Mouse (Mus musculus): ENCODE data around the gene Prpf38a.

The Prpf38a gene

GRCm38 (mm10) chr4:108578840-108579742, at the start of gene Prpf38a, which contains the start of gene Orc1:
Gene Prpf38a, minus strand, starts transcription at chr4:108579336.
Gene Orc1, plus strand, starts transcription at chr4:108579423.
- ChIA-PET POLR2A (interaction anchor here (0.5 to 8.1 kb wide), 107 partner anchors 8 to 1401 kb away, joined by 3 to 106 read pairs (median 4); partner anchors contain the start of genes Cc2d1b (in 4 of the 4), 0610037L13Rik (in 2 of the 4), Btf3l4 (in 2 of the 4) and Coa7 (in 2 of the 4)), CTCF (interaction anchor here in 2 of 4 experiments (0.6 to 1.1 kb wide), 4 partner anchors 45 to 1126 kb away, joined by 3 to 4 read pairs (median 3); no protein-coding TSS in a partner anchor)

- ChIA-PET CTCF (no interaction called here), POLR2A (interaction anchor here in 2 of 4 experiments (0.5 to 9.1 kb wide), 6 partner anchors 7 to 477 kb away, joined by 3 to 98 read pairs (median 3); partner anchors contain the start of genes Cc2d1b (in 1 of the 2), Orc1 (in 1 of the 2) and Prpf38a (in 1 of the 2))
Observed at GRCm38 (mm10) chr4:108627066-108627465, 47.9 kb upstream of the Prpf38a start.

GRCm38 (mm10) chr4:108621504-108621903, 42.4 kb upstream of the Prpf38a start:
- ChIA-PET CTCF (interaction anchor here (0.5 to 1.6 kb wide), 6 partner anchors 9 to 282 kb away, joined by 3 to 5 read pairs (median 3); no protein-coding TSS in a partner anchor), POLR2A (interaction anchor here in 2 of 4 experiments (0.6 to 11.9 kb wide), 17 partner anchors 10 to 321 kb away, joined by 3 to 102 read pairs (median 10); partner anchors contain the start of genes Btf3l4 (in 1 of the 2), Orc1 (in 1 of the 2), Prpf38a (in 1 of the 2) and Tut4 (in 1 of the 2))

- ChIA-PET POLR2A (interaction anchor here (0.5 to 11.9 kb wide), 35 partner anchors 10 to 817 kb away, joined by 3 to 102 read pairs (median 9); partner anchors contain the start of genes Orc1 (in 3 of the 4), Prpf38a (in 3 of the 4), Btf3l4 (in 2 of the 4) and 0610037L13Rik (in 1 of the 4)), CTCF (interaction anchor here in 2 of 4 experiments (1.2 kb wide), 2 partner anchors 160 to 281 kb away, joined by 3 to 5 read pairs; partner anchors contain the start of gene Zfyve9 (in 1 of the 2))
Observed at GRCm38 (mm10) chr4:108620536-108620935, 41.4 kb upstream of the Prpf38a start.

GRCm38 (mm10) chr4:108619587-108620341, 40.6 kb upstream of the Prpf38a start, which contains the start of gene Cc2d1b:
Gene Cc2d1b, plus strand, starts transcription at chr4:108619940.
- ChIA-PET POLR2A (interaction anchor here (0.5 to 11.9 kb wide), 89 partner anchors 8 to 816 kb away, joined by 3 to 102 read pairs (median 4); partner anchors contain the start of genes Orc1 (in 4 of the 4), Prpf38a (in 4 of the 4), Btf3l4 (in 3 of the 4) and Coa7 (in 3 of the 4)), CTCF (interaction anchor here in 1 of 4 experiments (1.0 to 1.4 kb wide), 4 partner anchors 10 to 1166 kb away, joined by 3 to 5 read pairs (median 3); partner anchors contain the start of gene Zfyve9)

- ChIA-PET POLR2A (interaction anchor here (0.6 to 11.9 kb wide), 77 partner anchors 9 to 816 kb away, joined by 3 to 102 read pairs (median 5); partner anchors contain the start of genes Orc1 (in 4 of the 4), Prpf38a (in 4 of the 4), Btf3l4 (in 3 of the 4) and Coa7 (in 3 of the 4)), CTCF (interaction anchor here in 1 of 4 experiments (1.0 to 1.4 kb wide), 4 partner anchors 11 to 1165 kb away, joined by 3 to 5 read pairs (median 3); partner anchors contain the start of gene Zfyve9)
Observed at GRCm38 (mm10) chr4:108619165-108619564, 40.0 kb upstream of the Prpf38a start.

GRCm38 (mm10) chr4:108618586-108618985, 39.5 kb upstream of the Prpf38a start:
- ChIA-PET POLR2A (interaction anchor here (0.6 to 11.9 kb wide), 29 partner anchors 8 to 445 kb away, joined by 3 to 102 read pairs (median 11); partner anchors contain the start of genes Btf3l4 (in 2 of the 4), Orc1 (in 2 of the 4), Prpf38a (in 2 of the 4) and Coa7 (in 1 of the 4)), CTCF (interaction anchor here in 1 of 4 experiments (1.0 kb wide), 1 partner anchor 1165 kb away, joined by 3 read pairs; no protein-coding TSS in a partner anchor)

GRCm38 (mm10) chr4:108610935-108611334, 31.8 kb upstream of the Prpf38a start:
- CTCF ChIA-PET = interaction anchor here in 1 of 4 experiments (0.5 kb wide), 1 partner anchor 274 kb away, joined by 6 read pairs; no protein-coding TSS in a partner anchor
- POLR2A ChIA-PET = interaction anchor here in 2 of 4 experiments (1.0 to 11.9 kb wide), 8 partner anchors 8 to 436 kb away, joined by 3 to 102 read pairs (median 8); partner anchors contain the start of genes Cc2d1b (in 2 of the 2), Orc1 (in 1 of the 2) and Prpf38a (in 1 of the 2)

- ChIA-PET POLR2A (interaction anchor here in 3 of 4 experiments (0.6 to 4.5 kb wide), 12 partner anchors 8 to 200 kb away, joined by 3 to 29 read pairs (median 5); partner anchors contain the start of genes Cc2d1b (in 2 of the 3), Orc1 (in 2 of the 3) and Prpf38a (in 2 of the 3)), CTCF (no interaction called here)
Observed at GRCm38 (mm10) chr4:108608651-108609050, 29.5 kb upstream of the Prpf38a start.

- ChIA-PET POLR2A (interaction anchor here in 2 of 4 experiments (1.2 to 9.0 kb wide), 7 partner anchors 8 to 26 kb away, joined by 4 to 102 read pairs (median 11); partner anchors contain the start of genes Orc1 (in 2 of the 2), Prpf38a (in 2 of the 2) and Cc2d1b (in 1 of the 2)), CTCF (interaction anchor here in 1 of 4 experiments (0.6 kb wide), 2 partner anchors 166 to 1239 kb away, joined by 6 read pairs; no protein-coding TSS in a partner anchor)
Observed at GRCm38 (mm10) chr4:108601870-108602269, 22.7 kb upstream of the Prpf38a start.

GRCm38 (mm10) chr4:108598306-108598705, 19.2 kb upstream of the Prpf38a start:
- POLR2A ChIA-PET = interaction anchor here in 2 of 4 experiments (1.5 to 4.3 kb wide), 8 partner anchors 8 to 36 kb away, joined by 4 to 15 read pairs (median 7); partner anchors contain the start of genes Cc2d1b (in 1 of the 2), Orc1 (in 1 of the 2) and Prpf38a (in 1 of the 2)

GRCm38 (mm10) chr4:108595785-108596184, 16.6 kb upstream of the Prpf38a start:
- CTCF ChIA-PET = interaction anchor here in 1 of 4 experiments (0.6 kb wide), 1 partner anchor 23 kb away, joined by 3 read pairs; no protein-coding TSS in a partner anchor
- POLR2A ChIA-PET = interaction anchor here in 2 of 4 experiments (0.6 to 10.6 kb wide), 5 partner anchors 10 to 33 kb away, joined by 3 to 106 read pairs (median 3); partner anchors contain the start of genes Orc1 (in 1 of the 2) and Prpf38a (in 1 of the 2)

More at GRCm38 (mm10) chr4:108598306-108598705, 19.2 kb upstream of the Prpf38a start:
- CTCF ChIA-PET = no interaction called here

- ChIA-PET CTCF (interaction anchor here in 1 of 4 experiments (0.5 kb wide), 1 partner anchor 10 kb away, joined by 3 read pairs; no protein-coding TSS in a partner anchor), POLR2A (interaction anchor here in 2 of 4 experiments (2.0 to 10.6 kb wide), 3 partner anchors 10 to 26 kb away, joined by 9 to 106 read pairs (median 11); partner anchors contain the start of genes Cc2d1b (in 1 of the 2), Orc1 (in 1 of the 2) and Prpf38a (in 1 of the 2))
Observed at GRCm38 (mm10) chr4:108593376-108593775, 14.2 kb upstream of the Prpf38a start.

- ChIA-PET CTCF (interaction anchor here in 2 of 4 experiments (0.7 to 1.1 kb wide), 3 partner anchors 84 to 1127 kb away, joined by 3 read pairs; no protein-coding TSS in a partner anchor), POLR2A (interaction anchor here (0.6 to 8.1 kb wide), 99 partner anchors 9 to 1402 kb away, joined by 3 to 106 read pairs (median 5); partner anchors contain the start of genes Cc2d1b (in 4 of the 4), 0610037L13Rik (in 2 of the 4), Btf3l4 (in 2 of the 4) and Coa7 (in 2 of the 4))
Observed at GRCm38 (mm10) chr4:108579743-108580411, 741 bp upstream of the Prpf38a start.

- CTCF ChIA-PET = interaction anchor here in 1 of 4 experiments (0.5 kb wide), 1 partner anchor 23 kb away, joined by 3 read pairs; no protein-coding TSS in a partner anchor
Observed at GRCm38 (mm10) chr4:108572644-108573043, 6.5 kb downstream of the Prpf38a start.

More at GRCm38 (mm10) chr4:108572644-108573043, 6.5 kb downstream of the Prpf38a start:
- POLR2A ChIA-PET = interaction anchor here in 1 of 4 experiments (0.5 to 5.3 kb wide), 7 partner anchors 8 to 683 kb away, joined by 3 to 32 read pairs (median 4); partner anchors contain the start of genes 0610037L13Rik, Cc2d1b, Orc1 and Prpf38a

Data from embryonic stem cell, embryonic (primary cell).